Mouse (Mus musculus) cerebellum, adult 2 months (tissue): ENCODE results near the gene P2ry10. TPM values are rescaled to one million over a fixed set of nuclear protein-coding genes. Genes with fewer than 3 reads are reported as not detected.
"Not testable (repeated sequence)": the region's sequence is repeated elsewhere in the genome, so short reads cannot be mapped to it uniquely, and the experiment has no call there.

Experiments
- DNase-seq, 2 experiments: peaks; one replicate each; pipeline ENCODE4 v3.0.0; 2021
- H3K27ac ChIP-seq: fragments of 200-500 bp; 2 replicates; pipeline ENCODE4 v1.5.1; 2012; ENCODE audit warnings: low read length, control low read depth, inconsistent platforms; ENCODE audit not compliant: insufficient read depth
- H3K27me3 ChIP-seq: fragments of 200-500 bp; 2 replicates; pipeline ENCODE4 v1.6.1; 2012; ENCODE audit warnings: inconsistent platforms, mild to moderate bottlenecking, low read length, moderate library complexity; ENCODE audit not compliant: control insufficient read depth, insufficient read depth
- H3K4me1 ChIP-seq: fragments of 200-500 bp; 2 replicates; pipeline ENCODE4 v1.6.1; 2011; ENCODE audit warnings: low read length; ENCODE audit not compliant: control insufficient read depth, insufficient read depth
- H3K4me3 ChIP-seq: fragments of 200-500 bp; replicated peaks from 2 replicates; pipeline ENCODE3; 2011; ENCODE audit warnings: mild to moderate bottlenecking, low read depth, low read length, control low read depth; ENCODE audit not compliant: insufficient read depth
- CTCF ChIP-seq: fragments of 200-500 bp; IDR thresholded peaks from 2 replicates; pipeline ENCODE4 v1.5.1; 2011; ENCODE audit warnings: low read depth, mild to moderate bottlenecking, control low read depth, low read length, moderate library complexity, borderline replicate concordance; ENCODE audit not compliant: insufficient read depth
- POLR2A ChIP-seq: fragments of 200-500 bp; IDR thresholded peaks from 2 replicates; pipeline ENCODE4 v1.6.1; 2011; ENCODE audit warnings: low read length, control low read depth, borderline replicate concordance; ENCODE audit not compliant: insufficient read depth
- WGBS: fragments of 180-500 bp; shearing (Covaris S2); methylation state at CpG from one replicate; pipeline ENCODE4 v1.1.7; 2018; 5-methylcytosine and 5-hydroxymethylcytosine counted together
- polyA plus RNA-seq: library from polyadenylated mRNA; depleted of rRNA; stranded (reverse); fragments of >200 nt; gene quantifications from 2 replicates; pipeline ENCODE4 v1.2.3, GENCODE M21; 2012; rRNA removed

Gene P2ry10
- not detected in 2 replicates for polyA plus RNA-seq

GRCm38 (mm10) chrX:107088177-107088576, at the start of gene P2ry10:
Gene P2ry10 (plus strand): TSS chrX:107088492.
- TF ChIP-seq POLR2A, result no peak
- no peak for TF ChIP-seq CTCF
- Histone ChIP-seq H3K4me1 (no peaks in the 10 kb centered on the region), H3K27me3 (no peaks in the 10 kb centered on the region), H3K27ac (no peak within 1 kb of the TSS), H3K4me3 (no peak within 1 kb of the TSS)
- no peak for DNase-seq
- 65% methylated on average over 4 of the region's 4 CpGs for WGBS

DNA sequence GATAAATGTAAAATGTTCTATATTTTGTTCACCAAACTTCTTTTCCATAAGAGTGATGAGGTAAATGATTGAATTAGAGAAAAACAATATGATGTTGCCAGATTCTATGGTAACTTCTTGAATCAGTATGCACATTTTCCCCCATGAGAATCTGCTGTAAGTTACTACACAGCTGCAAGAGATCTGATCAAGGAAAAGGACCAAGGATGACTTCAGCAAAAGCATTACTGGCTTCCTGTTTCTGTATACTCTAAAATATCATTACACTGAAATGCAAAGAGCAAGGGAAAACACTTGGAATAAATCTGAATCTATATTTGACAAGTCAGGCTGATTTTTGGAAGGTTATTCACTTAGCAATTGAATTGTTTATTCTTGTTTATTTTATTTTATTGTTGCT, 49.1 kb upstream of the P2ry10 start:
- no peak overlapping the region for H3K27ac ChIP-seq
- H3K27me3 ChIP-seq, result no peaks in the 10 kb centered on the region
- TF ChIP-seq CTCF (no peak), POLR2A (no peak)
- no peaks in the 10 kb centered on the region for H3K4me1 ChIP-seq
- DNase-seq, result no peak
- no peak overlapping the region for H3K4me3 ChIP-seq

GRCm38 (mm10) chrX:107039635-107040034, 48.7 kb upstream of the P2ry10 start:
- 82% methylated on average over 2 of the region's 2 CpGs for WGBS
- H3K27me3 ChIP-seq, result no peaks in the 10 kb centered on the region
- TF ChIP-seq CTCF (no peak), POLR2A (no peak)
- H3K4me3 ChIP-seq, result no peak overlapping the region
- no peaks in the 10 kb centered on the region for H3K4me1 ChIP-seq
- H3K27ac ChIP-seq, result no peak overlapping the region
- DNase-seq, result no peak

DNA sequence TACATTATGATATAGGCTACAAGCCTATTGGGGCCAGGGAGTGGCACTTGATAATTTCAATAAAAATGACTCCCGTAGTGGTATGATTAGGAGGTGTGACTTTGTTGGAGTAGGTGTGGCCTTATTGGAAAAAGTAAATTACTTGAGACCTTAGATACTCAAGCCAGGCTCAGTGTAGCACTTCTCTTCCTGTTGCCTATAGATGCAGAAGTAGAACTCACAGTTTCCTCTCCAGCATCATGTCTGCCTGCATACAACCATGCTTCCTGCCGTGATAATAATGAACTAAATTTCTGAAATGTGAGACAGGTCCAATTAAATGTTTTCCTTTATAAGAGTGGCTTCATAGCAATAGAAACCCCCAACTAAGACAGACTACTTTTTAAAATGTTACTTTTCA, 45.9 kb upstream of the P2ry10 start:
- no peaks in the 10 kb centered on the region for H3K27me3 ChIP-seq
- 89% methylated on average over 2 of the region's 2 CpGs for WGBS
- no peak overlapping the region for H3K27ac ChIP-seq
- no peaks in the 10 kb centered on the region for H3K4me1 ChIP-seq
- DNase-seq, result no peak
- TF ChIP-seq POLR2A (no peak), CTCF (no peak)
- H3K4me3 ChIP-seq, result no peak overlapping the region

GRCm38 (mm10) chrX:107083407-107083806, 4.9 kb upstream of the P2ry10 start:
- not testable (repeated sequence) for H3K27me3 ChIP-seq, H3K4me1 ChIP-seq, DNase-seq, H3K27ac ChIP-seq, H3K4me3 ChIP-seq
- 94% methylated on average over 2 of the region's 2 CpGs for WGBS

GRCm38 (mm10) chrX:107084320-107084719, 4.0 kb upstream of the P2ry10 start:
- DNase-seq, result no peak
- TF ChIP-seq CTCF (no peak), POLR2A (no peak)
- Histone ChIP-seq H3K4me1 (no peaks in the 10 kb centered on the region), H3K27me3 (no peaks in the 10 kb centered on the region), H3K27ac (no peak overlapping the region), H3K4me3 (no peak overlapping the region)

DNA sequence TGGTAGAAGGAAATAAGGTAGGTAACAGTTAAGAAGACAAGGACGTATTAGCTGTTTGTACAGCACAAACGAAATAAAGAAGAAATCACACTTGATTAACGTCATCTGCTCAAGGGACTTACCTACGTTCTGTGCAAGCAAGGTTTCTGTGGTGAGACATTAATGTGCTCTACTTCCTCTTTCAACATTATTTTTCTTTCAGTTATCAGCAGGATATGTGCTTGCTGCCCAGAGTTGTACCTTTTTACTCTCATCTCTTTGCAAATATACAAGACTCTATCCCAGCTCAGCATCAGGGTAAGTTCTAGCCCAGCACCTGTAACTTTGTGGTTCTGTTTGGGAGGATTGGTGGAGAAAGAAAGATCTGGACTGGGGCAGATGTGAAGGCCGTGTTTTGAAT, 839 bp downstream of the P2ry10 start:
- TF ChIP-seq CTCF (no peak), POLR2A (no peak)
- H3K4me3 ChIP-seq, result no peak overlapping the region
- H3K27me3 ChIP-seq, result no peaks in the 10 kb centered on the region
- H3K4me1 ChIP-seq, result no peaks in the 10 kb centered on the region
- WGBS, result 82% methylated on average over 5 of the region's 5 CpGs
- DNase-seq, result no peak
- H3K27ac ChIP-seq, result no peak overlapping the region

DNA sequence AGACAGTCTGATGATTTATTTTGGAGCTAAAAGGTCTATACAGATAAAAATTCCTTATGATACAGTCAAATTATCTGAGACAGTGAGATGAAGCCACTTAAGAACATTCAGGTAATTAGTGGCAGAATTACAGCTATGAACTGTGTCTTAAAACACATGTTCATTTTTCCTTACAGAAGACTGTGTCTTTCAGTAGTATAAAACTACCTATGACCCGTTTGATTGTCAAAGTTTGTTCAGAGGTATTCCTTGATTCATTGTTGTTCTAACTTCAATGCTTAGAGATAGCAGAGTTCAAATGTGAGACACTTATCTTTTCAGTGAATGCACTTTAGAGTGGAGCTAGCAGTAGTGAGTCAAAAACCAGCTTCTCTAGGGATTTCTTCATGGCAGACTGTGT, 1.6 kb downstream of the P2ry10 start:
- no peak for TF ChIP-seq POLR2A
- no peak for TF ChIP-seq CTCF
- no peak overlapping the region for H3K27ac ChIP-seq
- whole genome bisulfite sequencing, result 62% methylated on average over 1 of the region's 1 CpGs
- no peaks in the 10 kb centered on the region for H3K4me1 ChIP-seq
- no peak for DNase-seq
- no peaks in the 10 kb centered on the region for H3K27me3 ChIP-seq
- H3K4me3 ChIP-seq, result no peak overlapping the region

DNA sequence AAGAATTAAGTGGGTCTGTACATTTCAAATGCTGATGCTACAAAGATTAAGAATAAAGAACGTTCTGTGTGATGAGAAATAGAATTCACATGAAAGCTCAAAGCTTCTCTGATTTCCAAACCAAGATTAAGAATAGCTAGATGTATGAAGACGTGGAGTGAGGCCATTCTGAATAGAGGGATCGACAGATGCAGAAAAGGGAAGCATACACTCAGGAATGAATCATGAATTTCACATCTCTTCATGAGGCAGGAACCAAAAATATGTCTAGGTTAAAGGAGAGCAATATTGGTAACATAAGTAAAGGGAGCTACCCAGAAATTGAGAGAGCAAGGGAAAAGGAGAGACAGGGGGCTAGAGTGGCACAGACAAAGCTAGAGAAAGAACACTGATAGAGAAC, 7.3 kb downstream of the P2ry10 start:
- no peak overlapping the region for H3K4me3 ChIP-seq
- H3K27me3 ChIP-seq, result no peaks in the 10 kb centered on the region
- no peak for DNase-seq
- no peaks in the 10 kb centered on the region for H3K4me1 ChIP-seq
- 75% methylated on average over 3 of the region's 3 CpGs for WGBS
- no peak for TF ChIP-seq POLR2A
- no peak for TF ChIP-seq CTCF
- no peak overlapping the region for H3K27ac ChIP-seq
